Mouse (Mus musculus) heart, embryonic 13.5 days (tissue): Measurements from ENCODE around the gene Gm49325. TPM values are rescaled to one million over a fixed set of nuclear protein-coding genes. Genes with fewer than 3 reads are reported as not detected.

ENCODE experiments used
- ATAC-seq: fragments of 200-750 bp; cut with Nextera tagmentation; 2 replicates; pipeline ENCODE4 v1.8.0; 2017; ENCODE audit warnings: moderate TSS enrichment; ENCODE audit not compliant: insufficient number of reproducible peaks, low FRiP score, low TSS enrichment; ENCODE audit errors: extremely low read depth
- H3K27ac ChIP-seq: fragments of 300-500 bp; sonication (generic); replicated peaks from 2 replicates; pipeline ENCODE4 v1.5.1; 2015; ENCODE audit warnings: moderate library complexity, mild to moderate bottlenecking, inconsistent platforms
- H3K27me3 ChIP-seq: fragments of 300-500 bp; sonication (generic); replicated peaks from 2 replicates; pipeline ENCODE4 v1.6.1; 2015; ENCODE audit warnings: mild to moderate bottlenecking, inconsistent platforms
- H3K36me3 ChIP-seq: fragments of 300-500 bp; sonication (generic); 2 replicates; pipeline ENCODE4 v1.6.1; 2015; ENCODE audit warnings: mild to moderate bottlenecking, inconsistent platforms
- H3K4me1 ChIP-seq: fragments of 300-500 bp; sonication (generic); 2 replicates; pipeline ENCODE4 v1.6.1; 2015; ENCODE audit warnings: inconsistent platforms
- H3K4me2 ChIP-seq: fragments of 300-500 bp; sonication (generic); 2 replicates; pipeline ENCODE4 v1.6.1; 2015; ENCODE audit warnings: inconsistent platforms, mild to moderate bottlenecking, moderate library complexity
- H3K4me3 ChIP-seq: fragments of 300-500 bp; sonication (generic); 2 replicates; pipeline ENCODE4 v1.5.1; 2015; ENCODE audit warnings: moderate library complexity, mild to moderate bottlenecking, inconsistent platforms
- H3K9ac ChIP-seq: fragments of 300-500 bp; sonication (generic); 2 replicates; pipeline ENCODE4 v1.6.1; 2015; ENCODE audit warnings: inconsistent platforms, mild to moderate bottlenecking, moderate library complexity
- H3K9me3 ChIP-seq: fragments of 300-500 bp; sonication (generic); 2 replicates; pipeline ENCODE4 v1.6.1; 2016; ENCODE audit warnings: inconsistent platforms
- WGBS: fragments of 180-500 bp; shearing (Covaris S2); methylation state at CpG from one replicate; pipeline ENCODE4 v1.1.7; 2015; ENCODE audit warnings: mixed read lengths; 5-methylcytosine and 5-hydroxymethylcytosine counted together
- polyA plus RNA-seq: library from polyadenylated mRNA; unstranded; fragments of >200 nt; fragmentation: Nextera tagmentation; extraction: Ambion mirVana; gene quantifications from 2 replicates; pipeline ENCODE4 v1.2.1, GENCODE M21; 2015

Gm49325 gene
- polyA plus RNA-seq, 1 experiment from 2014 or later: not detected

DNA sequence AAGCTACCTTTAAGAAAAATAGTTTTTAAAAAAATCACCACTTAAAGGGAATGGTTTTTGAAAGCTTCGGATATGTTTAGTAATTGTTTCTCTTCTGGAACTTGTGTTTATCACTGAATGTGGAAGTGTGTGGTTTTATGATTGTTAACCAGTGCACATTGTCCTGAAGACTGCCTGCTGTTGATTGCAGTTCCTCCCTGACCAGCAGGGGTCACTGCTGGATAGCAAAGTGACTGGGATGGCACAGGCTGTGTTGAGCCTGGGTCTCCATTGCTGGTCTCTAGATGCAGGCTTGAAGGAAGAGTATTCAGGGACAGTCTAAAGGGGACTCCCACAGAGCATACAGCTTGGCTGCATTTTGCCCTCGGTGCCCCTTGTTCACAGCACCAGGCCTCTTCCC, 21.5 kb downstream of the Gm49325 start:
- Histone ChIP-seq H3K27ac (no peak overlapping the region), H3K9me3 (no peaks in the 10 kb centered on the region)

DNA sequence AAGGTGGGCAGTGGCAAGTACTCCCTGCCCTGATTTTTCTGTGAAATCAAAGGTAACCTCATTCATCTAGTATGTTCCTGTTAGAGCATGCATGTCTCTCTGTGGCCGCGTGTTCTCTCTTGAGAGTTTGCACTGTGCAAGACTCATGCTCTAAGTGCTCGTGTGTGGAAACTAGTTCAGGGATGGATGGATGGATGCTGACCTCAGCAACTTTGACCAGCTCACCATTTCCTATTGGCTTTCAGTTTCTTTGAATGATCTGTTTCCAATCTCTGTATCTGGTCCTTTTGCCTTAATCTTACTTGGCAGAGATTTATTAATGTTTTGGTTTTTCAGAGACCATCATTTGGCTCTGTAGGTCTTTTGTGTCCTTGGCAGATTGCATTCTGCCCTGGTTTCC, 23.2 kb downstream of the Gm49325 start:
- Histone ChIP-seq H3K4me3 (no peak overlapping the region), H3K36me3 (peaks cover 32% of the 10 kb centered on the region), H3K27ac (no peak overlapping the region), H3K4me2 (no peak overlapping the region), H3K9me3 (no peaks in the 10 kb centered on the region), H3K4me1 (peaks cover 48% of the 10 kb centered on the region), H3K9ac (no peak overlapping the region), H3K27me3 (no peaks in the 10 kb centered on the region)
- WGBS: 85% methylated on average over 3 of the region's 3 CpGs
- no peak for ATAC-seq

More for the DNA sequence above, 21.5 kb downstream of the Gm49325 start:
- H3K9ac ChIP-seq: no peak overlapping the region
- H3K4me2 ChIP-seq: no peak overlapping the region
- peaks cover 23% of the 10 kb centered on the region for H3K36me3 ChIP-seq
- H3K4me3 ChIP-seq: no peak overlapping the region
- peaks cover 49% of the 10 kb centered on the region for H3K4me1 ChIP-seq
- 29% methylated on average over 2 of the region's 2 CpGs for WGBS
- ATAC-seq: no peak
- H3K27me3 ChIP-seq: no peaks in the 10 kb centered on the region

DNA sequence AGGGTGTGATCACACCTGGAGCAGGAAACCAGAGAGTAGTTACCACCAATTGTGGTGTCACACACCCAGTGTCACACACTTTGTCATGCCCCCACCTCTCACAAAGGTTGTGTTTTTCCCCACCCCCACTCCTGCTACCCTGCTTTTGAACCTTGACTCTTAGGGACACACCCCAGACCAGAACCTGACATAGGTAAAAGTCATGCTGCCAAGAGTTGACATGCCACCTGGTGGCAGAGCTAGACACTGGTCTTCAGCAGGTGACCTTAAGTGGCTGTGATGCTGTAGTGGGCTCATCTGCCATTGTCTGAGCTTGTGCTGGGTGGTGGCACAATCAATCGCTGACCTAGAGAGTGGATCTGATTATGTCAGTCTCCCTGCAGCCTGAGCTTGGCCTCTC, 24.0 kb downstream of the Gm49325 start:
- no peak overlapping the region for H3K27ac ChIP-seq
- ATAC-seq: no peak
- peaks cover 48% of the 10 kb centered on the region for H3K4me1 ChIP-seq
- H3K9ac ChIP-seq: no peak overlapping the region
- no peaks in the 10 kb centered on the region for H3K27me3 ChIP-seq
- H3K4me3 ChIP-seq: no peak overlapping the region
- WGBS: 84% methylated on average over 1 of the region's 1 CpGs
- peaks cover 36% of the 10 kb centered on the region for H3K36me3 ChIP-seq
- no peak overlapping the region for H3K4me2 ChIP-seq
- H3K9me3 ChIP-seq: no peaks in the 10 kb centered on the region

DNA sequence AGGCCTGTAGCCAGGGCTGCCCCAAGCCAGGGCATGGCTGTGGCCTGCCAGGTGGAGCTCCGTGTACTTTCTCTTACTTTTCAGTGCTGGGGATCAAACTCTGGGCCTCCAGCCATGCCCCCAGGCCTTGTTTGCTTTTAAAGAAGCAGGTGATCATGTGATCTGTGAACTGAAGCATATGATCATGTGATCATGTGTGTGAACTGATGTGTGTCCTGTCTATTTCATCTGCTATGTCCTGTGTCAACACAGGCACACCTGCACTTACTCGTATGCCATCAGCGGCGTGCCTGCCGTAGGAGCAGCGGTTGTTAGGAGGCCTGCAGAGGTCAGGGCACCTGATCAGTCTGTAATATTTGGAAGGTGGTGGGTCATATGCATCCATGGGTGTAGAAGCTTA, 28.0 kb downstream of the Gm49325 start:
- Histone ChIP-seq H3K4me3 (no peak overlapping the region), H3K9me3 (no peaks in the 10 kb centered on the region), H3K4me1 (peaks cover 65% of the 10 kb centered on the region), H3K27me3 (no peaks in the 10 kb centered on the region), H3K27ac (peak overlapping the region; percentile 81), H3K36me3 (peaks cover 68% of the 10 kb centered on the region), H3K9ac (peak overlapping the region; percentile 29; the same call in 1 of the 2 replicates), H3K4me2 (no peak overlapping the region)
- 73% methylated on average over 6 of the region's 6 CpGs for WGBS
- no peak for ATAC-seq

DNA sequence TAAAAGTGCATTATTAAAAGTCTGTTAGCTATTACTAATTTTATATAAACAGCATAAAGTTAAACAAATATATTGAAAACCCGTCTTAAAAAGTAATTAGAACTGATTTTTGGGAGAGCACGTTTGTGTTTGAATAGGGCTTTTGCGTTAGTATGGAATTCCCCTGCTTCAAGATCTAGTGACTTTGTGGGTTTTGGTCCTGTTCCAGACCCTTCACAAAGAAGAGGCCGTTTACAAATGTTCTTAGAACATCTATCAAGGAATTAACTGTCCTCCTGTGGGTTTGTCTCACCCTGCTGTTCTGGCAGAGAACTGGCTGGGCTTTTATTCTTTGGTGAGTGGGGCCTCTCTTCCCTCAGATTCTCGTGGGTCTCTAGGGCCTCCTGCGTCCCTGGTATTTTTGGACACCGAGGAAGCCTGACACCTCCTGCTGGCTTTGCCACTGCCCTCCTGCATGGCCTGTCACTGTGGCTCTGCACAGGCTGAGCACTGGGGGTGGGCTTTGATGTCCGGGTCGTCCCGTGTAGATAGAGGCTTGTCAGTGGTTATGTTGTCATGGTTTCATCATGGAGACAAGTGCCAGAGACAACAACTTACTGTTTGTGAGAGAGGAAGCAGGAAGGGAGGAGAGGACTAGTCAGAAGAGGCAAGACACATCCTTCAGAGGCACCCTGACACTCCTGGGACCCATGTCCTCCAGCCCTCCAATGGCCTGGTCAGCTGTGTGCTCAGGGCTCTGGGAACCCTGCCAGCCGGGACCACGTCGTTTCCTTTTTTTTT, 28.6 kb downstream of the Gm49325 start:
- Histone ChIP-seq H3K4me2 (peak overlapping the region; percentile 18; the same call in 1 of the 2 replicates), H3K4me1 (peaks cover 69% of the 10 kb centered on the region)
- 30% methylated on average over 13 of the region's 13 CpGs for WGBS

DNA sequence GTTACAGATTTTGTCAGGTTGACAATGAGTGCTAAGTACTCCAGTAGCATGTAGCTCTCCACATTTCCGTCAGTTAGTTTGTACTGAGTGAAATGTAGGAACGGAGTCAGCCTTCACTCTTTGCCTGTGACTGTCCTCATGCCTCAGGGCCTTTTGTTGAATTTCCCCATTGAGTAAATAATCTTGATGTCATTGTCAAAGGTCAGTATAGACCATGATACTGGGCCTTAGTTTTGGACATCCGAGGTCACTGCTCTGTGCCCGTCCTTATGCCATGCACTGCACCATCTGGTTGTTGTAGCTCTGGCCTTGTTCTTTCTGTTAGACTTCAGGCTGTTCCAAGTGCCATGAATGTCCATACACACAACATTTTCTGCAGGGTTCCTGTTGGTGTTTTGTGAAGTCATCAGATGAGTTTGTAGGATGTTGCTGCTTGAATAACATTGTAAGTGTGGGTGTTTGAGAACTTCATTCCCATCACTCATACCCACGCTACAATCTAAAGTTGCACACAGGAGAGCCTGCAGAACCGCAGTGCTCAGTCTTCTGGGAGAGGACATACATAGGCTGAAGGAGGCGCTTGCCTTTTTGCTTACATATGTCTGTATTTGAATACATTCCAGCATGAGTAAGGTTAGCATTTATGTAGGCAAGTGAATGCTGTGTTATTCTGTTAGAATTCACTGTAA, 30.4 kb downstream of the Gm49325 start:
- ATAC-seq: no peak
- peaks cover 80% of the 10 kb centered on the region for H3K36me3 ChIP-seq
- 86% methylated on average over 7 of the region's 7 CpGs for WGBS
- H3K4me3 ChIP-seq: no peak overlapping the region
- no peaks in the 10 kb centered on the region for H3K9me3 ChIP-seq
- no peak overlapping the region for H3K9ac ChIP-seq
- H3K27ac ChIP-seq: no peak overlapping the region
- no peak overlapping the region for H3K4me2 ChIP-seq
- H3K4me1 ChIP-seq: peaks cover 67% of the 10 kb centered on the region
- H3K27me3 ChIP-seq: no peaks in the 10 kb centered on the region

More for the DNA sequence above, 28.6 kb downstream of the Gm49325 start:
- Histone ChIP-seq H3K9ac (peak overlapping the region; percentile 58; the same call in 1 of the 2 replicates), H3K9me3 (no peaks in the 10 kb centered on the region), H3K27me3 (no peaks in the 10 kb centered on the region), H3K4me3 (no peak overlapping the region), H3K36me3 (peaks cover 70% of the 10 kb centered on the region), H3K27ac (peak overlapping the region; percentile 81)
- ATAC-seq: peak; percentile 67

DNA sequence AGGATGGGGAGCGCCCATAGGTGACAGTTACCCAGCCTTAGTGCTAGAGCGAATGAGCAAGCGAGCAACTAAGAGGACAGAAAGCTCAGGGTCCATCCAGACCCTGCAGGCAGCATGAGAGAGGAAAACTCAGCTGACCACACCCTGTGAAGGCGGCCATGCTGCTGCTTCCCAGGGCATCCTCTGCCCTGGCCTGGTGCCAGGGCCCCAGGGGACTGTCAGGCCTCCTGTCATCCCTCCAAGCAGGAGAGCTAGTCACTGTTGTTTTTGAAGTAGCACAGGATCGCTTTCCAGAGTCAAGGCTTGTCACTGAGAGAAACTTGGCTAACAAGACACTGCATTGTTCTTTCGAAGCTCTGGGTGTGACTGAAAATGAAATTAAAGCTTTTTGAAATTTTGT, 33.0 kb downstream of the Gm49325 start:
- peak overlapping the region; percentile 15; the same call in 1 of the 2 replicates for H3K9ac ChIP-seq
- peaks cover 81% of the 10 kb centered on the region for H3K36me3 ChIP-seq
- H3K27ac ChIP-seq: peak overlapping the region; percentile 16; the same call in 1 of the 2 replicates
- H3K27me3 ChIP-seq: no peaks in the 10 kb centered on the region
- peaks cover 62% of the 10 kb centered on the region for H3K4me1 ChIP-seq
- no peak overlapping the region for H3K4me3 ChIP-seq
- 58% methylated on average over 6 of the region's 6 CpGs for WGBS
- no peaks in the 10 kb centered on the region for H3K9me3 ChIP-seq
- ATAC-seq: no peak
- H3K4me2 ChIP-seq: no peak overlapping the region

DNA sequence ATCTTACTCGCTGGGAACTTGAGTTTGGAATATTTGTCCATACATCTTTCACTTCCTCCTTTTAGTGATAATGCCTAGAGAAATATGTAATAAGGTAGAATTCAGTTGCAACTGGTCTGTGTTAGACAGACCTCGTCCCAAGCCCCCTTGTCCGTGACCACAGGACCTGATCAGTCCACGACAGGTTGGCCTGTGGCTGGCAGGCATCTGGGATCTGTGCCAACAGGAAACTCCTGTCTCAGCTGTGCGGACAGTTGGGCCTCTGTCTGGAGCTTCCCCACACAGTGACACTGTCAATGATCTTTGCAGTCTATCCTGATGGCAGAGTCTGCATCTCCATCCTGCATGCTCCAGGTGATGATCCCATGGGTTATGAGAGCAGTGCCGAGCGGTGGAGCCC, 37.2 kb downstream of the Gm49325 start:
- Histone ChIP-seq H3K4me3 (no peak overlapping the region), H3K36me3 (peaks cover 78% of the 10 kb centered on the region), H3K9me3 (no peaks in the 10 kb centered on the region), H3K4me2 (no peak overlapping the region), H3K27me3 (no peaks in the 10 kb centered on the region), H3K9ac (no peak overlapping the region), H3K27ac (no peak overlapping the region), H3K4me1 (peaks cover 29% of the 10 kb centered on the region)
- 54% methylated on average over 7 of the region's 7 CpGs for WGBS
- ATAC-seq: no peak

DNA sequence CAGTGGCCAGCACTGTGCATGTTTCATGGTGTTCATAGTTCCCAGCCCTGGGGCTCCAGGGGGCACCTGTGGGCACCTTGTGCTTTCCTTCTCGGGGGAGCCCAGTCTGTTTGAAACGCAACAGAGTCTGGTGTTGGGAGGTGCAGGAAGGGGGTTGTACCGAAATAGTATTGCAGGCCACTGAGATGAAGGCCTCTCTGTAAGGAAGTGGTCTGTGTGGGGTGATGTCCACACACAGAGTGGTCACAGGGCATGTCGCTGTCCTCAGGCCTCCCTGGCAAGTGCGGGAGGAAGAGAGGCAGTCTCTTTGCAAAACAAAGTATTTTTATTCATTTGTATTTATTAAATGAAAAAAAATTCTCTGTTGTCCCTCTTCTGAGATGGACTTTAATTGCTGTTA, 39.6 kb downstream of the Gm49325 start:
- H3K9me3 ChIP-seq: no peaks in the 10 kb centered on the region
- H3K36me3 ChIP-seq: peaks cover 60% of the 10 kb centered on the region
- no peaks in the 10 kb centered on the region for H3K27me3 ChIP-seq
- WGBS: 83% methylated on average over 5 of the region's 5 CpGs
- H3K4me1 ChIP-seq: peaks cover 15% of the 10 kb centered on the region
- no peak overlapping the region for H3K4me3 ChIP-seq
- H3K9ac ChIP-seq: no peak overlapping the region
- H3K27ac ChIP-seq: no peak overlapping the region
- no peak for ATAC-seq
- no peak overlapping the region for H3K4me2 ChIP-seq

DNA sequence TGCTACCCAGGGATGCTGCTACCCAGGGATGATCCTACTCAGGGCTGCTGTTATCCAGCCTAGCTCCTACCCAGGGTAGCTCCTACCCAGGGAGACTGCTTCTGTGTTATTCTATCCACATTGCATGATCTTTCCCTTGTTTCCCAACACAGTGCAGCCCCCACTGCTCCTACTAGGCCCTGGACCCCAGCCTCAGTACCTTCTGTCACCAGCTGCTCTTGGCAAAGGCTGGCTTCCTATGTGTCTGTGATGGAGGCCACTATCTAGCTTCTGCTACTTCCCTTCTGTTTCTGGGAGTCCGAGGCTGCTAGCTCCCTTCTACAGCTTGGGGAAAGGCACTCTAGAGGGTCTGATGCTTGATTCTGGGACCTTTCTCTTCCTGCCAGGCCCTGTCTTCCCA, 41.5 kb downstream of the Gm49325 start:
- Histone ChIP-seq H3K36me3 (peaks cover 44% of the 10 kb centered on the region), H3K4me2 (no peak overlapping the region), H3K9ac (no peak overlapping the region), H3K4me1 (peaks cover 15% of the 10 kb centered on the region), H3K4me3 (no peak overlapping the region), H3K27me3 (no peaks in the 10 kb centered on the region), H3K9me3 (no peaks in the 10 kb centered on the region), H3K27ac (no peak overlapping the region)
- no peak for ATAC-seq
- WGBS: 65% methylated on average over 1 of the region's 1 CpGs

DNA sequence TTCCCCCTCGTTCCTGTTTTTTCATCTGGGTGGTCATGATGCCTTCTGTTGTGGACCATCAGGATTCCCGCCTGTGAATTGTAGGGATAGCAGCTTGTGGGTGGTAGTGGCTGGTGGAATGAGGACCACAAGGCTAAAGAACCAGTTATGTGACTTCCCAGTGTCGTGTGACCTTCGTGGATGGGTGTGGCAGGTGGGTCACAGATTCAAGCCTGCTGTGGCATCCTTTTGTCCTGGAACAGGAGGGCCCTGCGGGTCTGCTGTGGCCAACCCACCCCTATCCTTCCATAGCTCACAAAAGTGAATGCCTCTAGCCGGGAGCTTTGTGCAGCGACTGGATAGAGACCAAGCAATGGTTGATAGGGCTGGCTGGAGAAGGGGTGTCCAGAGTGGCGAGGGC, 41.9 kb downstream of the Gm49325 start:
- Histone ChIP-seq H3K9ac (no peak overlapping the region), H3K4me2 (no peak overlapping the region), H3K27me3 (no peaks in the 10 kb centered on the region), H3K4me1 (peaks cover 15% of the 10 kb centered on the region), H3K27ac (no peak overlapping the region), H3K9me3 (no peaks in the 10 kb centered on the region), H3K36me3 (peaks cover 41% of the 10 kb centered on the region), H3K4me3 (no peak overlapping the region)
- 87% methylated on average over 8 of the region's 8 CpGs for WGBS
- no peak for ATAC-seq
